Mouse (Mus musculus): ENCODE measurements around the gene Zfp1. TPM values are rescaled to one million over a fixed set of nuclear protein-coding genes. Genes with fewer than 3 reads are reported as not detected.

Zfp1 gene
- polyA plus RNA-seq (2017; shearing (Covaris generic)), result 24.0 TPM

DNA sequence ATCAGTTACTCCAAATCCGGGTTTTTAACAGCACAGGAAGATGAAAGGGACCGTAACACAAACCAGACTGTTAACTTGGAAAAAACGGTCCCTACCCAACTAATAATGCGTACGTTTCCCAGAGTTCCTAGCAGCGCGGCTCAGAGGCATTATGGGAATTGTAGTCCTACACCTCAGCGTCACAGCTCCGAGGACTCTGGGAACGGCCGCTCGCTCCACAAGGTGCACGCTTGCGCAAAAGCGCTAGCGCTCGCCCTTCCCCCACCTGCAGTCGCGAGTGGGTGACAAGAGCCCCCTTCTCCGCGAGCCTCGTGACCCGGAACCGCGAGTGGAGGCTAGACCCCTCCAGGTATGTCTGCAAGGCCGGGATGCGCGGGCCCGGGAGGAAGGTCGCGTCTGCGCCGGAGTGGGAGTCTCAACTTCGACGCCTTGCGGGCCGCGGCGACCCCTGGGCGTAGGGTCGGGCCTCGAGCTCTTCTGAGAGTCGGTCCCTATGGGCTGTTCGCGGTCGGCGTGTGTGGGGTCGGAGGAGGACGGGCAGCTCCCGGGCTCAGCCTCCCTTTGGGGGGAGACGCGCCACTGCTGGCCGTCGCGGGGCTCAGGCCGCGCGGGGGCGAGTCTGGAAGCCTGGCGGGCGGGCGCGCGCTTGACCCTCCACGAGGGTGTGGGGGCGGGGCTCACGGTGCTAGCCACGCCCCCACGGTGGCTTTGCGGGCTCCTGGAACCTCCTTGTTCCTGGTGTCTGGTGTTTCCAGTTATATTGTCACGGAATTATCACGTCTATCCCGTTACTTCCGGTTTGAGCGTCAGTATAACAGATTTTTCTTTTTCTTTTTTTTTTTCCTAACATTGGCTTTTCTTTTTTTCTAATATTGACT is at the start of gene Zfp1:
Gene Zfp1 (plus strand): TSS at position 138 of the 878 bp plus-strand sequence.

DNA sequence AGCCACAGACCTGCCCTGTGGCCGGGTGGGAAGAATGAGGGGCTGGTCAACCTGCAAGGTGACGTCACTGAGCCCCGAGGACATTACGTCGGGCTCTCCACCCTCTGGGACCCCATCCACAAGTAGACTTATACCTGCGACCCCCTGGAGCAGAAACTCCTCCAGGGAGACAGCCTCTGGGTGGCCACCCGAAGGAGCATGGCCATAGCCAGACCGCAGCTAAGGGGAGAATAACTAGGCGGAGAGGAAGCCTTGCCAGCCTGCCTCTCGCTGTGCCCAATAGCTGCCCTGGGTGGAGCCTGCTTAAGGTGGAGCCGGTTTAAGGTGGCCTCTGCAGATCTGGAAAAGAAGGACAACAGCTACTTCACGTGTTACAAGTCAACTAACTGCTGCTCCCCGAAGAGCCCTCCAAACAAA is 13.1 kb upstream of the Zfp1 start, which contains the start of gene Ldhd:
Gene Ldhd (minus strand): TSS at position 270 of the 417 bp plus-strand sequence.

GRCm38 (mm10) chr8:111690960-111691445 is 47.8 kb downstream of the Zfp1 start, which contains the start of gene Ctrb1:
Ctrb1 (minus strand) TSS chr8:111691010.

Other genes with a start within 250 kb of the Zfp1 start
- not detected for gene Fa2h, start 249.6 kb upstream of the Zfp1 start, polyA plus RNA-seq (2017; shearing (Covaris generic))
- gene Wdr59, start 121.3 kb upstream of the Zfp1 start, polyA plus RNA-seq (2017; shearing (Covaris generic)), result 4.2 TPM
- gene Znrf1, start 107.3 kb upstream of the Zfp1 start, polyA plus RNA-seq (2017; shearing (Covaris generic)), result 355 TPM
- 1.9 TPM for gene Ldhd, start 13.0 kb upstream of the Zfp1 start, polyA plus RNA-seq (2017; shearing (Covaris generic))
- gene Ctrb1, start 47.6 kb downstream of the Zfp1 start, polyA plus RNA-seq (2017; shearing (Covaris generic)), result not detected
- gene Bcar1, start 100.4 kb downstream of the Zfp1 start, polyA plus RNA-seq (2017; shearing (Covaris generic)), result 0.30 TPM
- 70.0 TPM for gene Cfdp1, start 210.9 kb downstream of the Zfp1 start, polyA plus RNA-seq (2017; shearing (Covaris generic))
- 1.8 TPM for gene Tmem170, start 233.3 kb downstream of the Zfp1 start, polyA plus RNA-seq (2017; shearing (Covaris generic))